Mouse (Mus musculus) frontal cortex, postnatal 25 days (tissue): ENCODE data around the gene Anks3.

Experiments used
- DNase-seq, 2 experiments: peaks; one replicate each; pipeline ENCODE4 v3.0.0; 2022; ENCODE audit warnings: low spot score in 2 of 2

Gene Anks3

DNA sequence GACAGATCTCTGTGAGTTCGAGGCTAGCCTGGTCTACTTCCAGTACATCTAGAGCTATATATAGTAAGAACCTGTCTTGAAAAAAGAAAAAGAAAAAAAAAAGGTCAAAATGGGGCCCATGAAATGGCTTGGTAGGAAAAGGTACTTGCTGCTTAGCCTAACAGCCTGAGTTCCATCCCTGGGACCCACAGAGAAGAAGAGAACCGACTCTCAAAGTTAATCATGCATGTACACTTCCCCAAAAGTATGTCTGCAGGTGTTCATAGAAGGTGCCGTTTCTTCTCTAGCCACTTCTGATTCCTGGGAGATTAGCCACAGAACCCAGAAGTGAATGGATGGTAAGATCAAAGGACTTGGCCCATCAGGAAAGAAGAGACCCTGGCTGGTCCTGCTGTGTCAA is 4.4 kb upstream of the Anks3 start:
- no peak for DNase-seq

DNA sequence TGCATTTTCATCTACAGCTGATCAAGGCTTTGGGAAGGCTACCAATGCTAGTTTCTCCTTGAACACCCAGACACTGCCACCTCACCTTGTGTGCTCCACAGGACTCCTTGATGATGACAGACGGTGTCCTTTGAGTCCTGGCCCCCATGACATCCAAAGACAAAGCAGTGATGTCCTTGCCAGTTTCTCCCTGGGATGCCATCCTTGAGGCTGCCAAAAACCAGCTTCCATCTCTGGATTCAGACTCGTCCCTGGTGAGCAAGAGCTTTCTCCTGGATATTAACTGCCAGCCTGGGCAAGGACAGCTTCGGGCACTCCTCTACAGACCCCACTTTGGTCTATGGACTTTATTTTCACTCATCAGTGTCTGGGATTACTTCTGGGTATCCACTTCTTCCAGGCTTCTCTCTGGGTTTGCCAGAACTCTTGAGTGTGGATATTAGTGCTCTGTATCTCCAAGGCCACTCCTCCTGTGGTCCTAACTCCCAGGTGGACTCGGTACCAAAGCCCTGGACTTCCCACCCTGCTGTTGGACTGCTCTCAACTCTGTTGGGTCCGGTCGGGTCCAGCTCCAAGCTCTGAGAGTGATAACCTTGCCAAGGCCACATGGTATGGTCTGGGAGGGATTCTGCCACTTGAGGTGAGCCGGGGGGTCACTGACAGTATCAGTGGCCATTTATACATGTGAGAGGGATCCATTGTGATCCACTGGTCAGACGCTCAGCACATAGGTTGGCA is 1.6 kb upstream of the Anks3 start:
- DNase-seq = no peak

DNA sequence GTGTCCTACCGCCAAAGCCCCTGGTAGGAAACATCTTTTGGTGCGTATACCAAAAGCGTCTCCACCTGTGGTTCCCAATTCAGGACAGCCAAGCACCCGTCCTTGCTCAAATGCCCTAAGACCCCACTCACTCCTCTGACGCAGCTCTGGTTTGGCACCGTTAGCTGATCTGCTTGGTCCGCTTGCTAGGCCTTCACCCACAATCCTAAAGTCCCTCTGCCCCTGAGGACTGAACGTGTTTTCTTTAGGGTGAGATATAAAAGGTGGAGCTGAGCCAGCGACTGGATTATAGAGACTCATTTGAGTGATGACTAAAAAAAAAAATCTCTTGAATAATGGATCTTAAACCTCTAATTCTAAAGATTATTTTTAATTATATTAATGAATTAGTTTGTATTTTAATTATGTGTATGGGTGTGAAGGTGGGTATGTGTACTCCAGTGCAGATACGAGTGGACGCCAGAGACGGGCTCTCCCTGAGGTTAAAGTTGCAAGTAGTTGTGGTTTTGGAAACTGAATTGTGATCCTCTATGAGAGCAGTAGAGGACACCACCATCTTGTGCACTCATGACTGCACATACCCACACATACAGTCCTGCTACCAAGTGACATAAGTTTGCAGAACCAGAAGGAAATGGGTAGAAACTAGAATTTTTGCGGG is 856 bp upstream of the Anks3 start:
- no peak for DNase-seq

DNA sequence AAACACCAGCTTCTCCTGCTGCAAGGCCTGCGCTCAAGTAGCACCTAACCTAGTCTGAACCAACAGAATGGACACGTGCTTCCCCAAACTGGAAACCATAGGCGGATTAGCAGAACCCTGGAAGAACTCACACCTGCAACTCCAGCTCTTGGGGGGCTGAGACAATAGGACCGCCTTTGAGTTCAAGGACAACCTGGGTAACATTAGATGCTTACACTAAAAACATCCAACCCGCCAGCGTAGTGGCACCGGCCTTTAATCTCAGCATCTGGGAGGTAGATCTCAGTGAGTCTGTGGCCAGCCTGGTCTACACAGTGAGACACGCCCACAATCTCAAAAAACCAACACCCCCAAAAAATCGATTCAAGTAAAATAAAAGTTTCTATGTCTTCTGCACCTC is 659 bp downstream of the Anks3 start:
- no peak for DNase-seq

DNA sequence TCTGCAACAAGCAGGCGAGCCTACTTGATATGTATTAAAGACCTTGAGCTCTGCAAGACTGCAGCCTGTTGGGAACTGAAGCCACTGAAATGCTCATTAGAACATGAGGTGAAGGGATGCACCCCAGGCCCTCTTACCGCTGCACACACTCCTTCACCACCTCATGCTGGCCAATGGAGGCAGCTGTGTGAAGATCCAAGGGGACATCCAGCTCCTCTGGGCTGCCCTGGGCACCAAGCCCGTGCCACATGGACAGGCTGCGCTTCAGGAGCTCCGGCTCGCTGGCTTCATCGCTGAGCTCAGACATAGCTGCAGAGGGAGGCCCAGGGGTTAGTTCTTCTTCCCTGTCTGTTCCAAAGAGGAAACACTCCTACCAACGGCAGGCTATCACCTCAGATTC is 3.7 kb downstream of the Anks3 start:
- no peak for DNase-seq

DNA sequence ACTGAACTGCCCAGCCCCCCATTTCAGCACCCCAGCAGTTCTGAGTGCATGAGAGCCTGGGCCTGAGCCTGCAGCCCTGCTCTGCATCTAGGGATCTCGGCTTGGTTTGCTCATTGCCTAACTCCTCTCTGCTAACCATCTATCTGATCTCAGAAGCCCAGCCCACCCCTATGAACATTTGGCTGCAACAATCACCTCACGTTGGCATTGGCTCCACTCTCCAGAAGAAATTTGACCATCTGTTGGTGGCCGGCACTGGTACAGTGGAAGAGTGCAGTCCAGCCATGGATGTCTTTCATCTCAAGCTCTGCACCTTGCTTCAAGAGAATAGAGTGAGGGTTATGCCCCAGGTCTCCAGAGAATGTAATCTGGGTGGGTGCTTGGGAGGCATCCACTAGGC is 6.6 kb downstream of the Anks3 start:
- DNase-seq = no peak

DNA sequence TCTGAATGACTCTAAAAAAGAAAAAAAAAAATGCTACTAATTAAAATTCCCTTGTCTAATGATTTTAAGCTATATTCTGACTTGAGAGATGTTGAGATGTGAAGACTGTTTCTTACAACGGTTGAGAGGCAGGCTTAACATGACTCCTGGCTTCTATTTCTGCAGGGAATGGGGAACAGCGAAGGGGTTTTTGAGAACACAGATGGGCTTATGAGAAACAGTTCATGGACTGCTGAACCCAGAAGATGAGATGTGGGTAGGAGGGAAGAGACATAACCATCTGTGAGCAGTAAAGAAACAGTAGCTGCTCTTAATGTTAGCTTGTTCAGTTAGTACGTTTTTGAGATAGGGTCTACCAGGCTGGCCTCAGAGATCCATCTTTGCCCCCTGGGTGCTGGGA is 7.4 kb downstream of the Anks3 start:
- no peak for DNase-seq

DNA sequence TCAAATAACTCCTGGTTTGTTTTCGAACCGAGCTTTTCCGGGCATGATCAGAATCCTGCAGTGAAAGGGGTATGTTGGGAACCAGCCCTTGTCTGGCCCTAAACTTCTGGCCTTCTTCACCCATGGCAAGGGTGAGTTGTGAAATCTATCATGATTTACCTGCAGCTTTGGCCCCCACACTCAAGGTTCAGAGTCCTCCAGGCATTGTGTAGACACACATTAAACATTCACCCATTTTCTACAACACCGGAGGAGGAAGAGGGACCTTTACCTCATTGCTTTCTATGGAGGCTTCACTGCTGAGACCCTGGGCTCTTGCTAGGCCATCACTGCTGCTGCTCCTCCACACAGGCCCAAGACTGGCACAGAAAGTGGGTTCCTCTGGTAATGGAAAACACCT is 16.6 kb downstream of the Anks3 start:
- no peak for DNase-seq

DNA sequence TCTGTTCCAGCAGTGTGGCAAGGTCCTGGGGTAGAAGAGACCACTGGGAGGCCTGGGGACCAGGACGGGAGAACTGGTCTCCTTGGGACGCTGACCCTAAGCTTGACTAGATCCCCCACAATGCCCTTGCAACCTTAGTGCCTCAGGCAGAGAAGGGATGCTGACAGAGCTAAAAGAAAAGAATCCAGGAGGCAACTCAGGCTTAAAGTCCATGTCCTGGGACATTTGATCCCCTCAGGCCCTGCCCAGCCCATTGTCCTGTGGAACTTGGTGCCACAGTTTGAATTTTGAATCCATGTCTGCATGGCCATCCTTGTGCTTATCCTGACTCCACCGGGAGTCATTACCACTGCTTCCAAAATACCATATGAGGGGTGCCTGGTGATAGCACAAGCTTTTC is 17.9 kb downstream of the Anks3 start:
- no peak for DNase-seq

DNA sequence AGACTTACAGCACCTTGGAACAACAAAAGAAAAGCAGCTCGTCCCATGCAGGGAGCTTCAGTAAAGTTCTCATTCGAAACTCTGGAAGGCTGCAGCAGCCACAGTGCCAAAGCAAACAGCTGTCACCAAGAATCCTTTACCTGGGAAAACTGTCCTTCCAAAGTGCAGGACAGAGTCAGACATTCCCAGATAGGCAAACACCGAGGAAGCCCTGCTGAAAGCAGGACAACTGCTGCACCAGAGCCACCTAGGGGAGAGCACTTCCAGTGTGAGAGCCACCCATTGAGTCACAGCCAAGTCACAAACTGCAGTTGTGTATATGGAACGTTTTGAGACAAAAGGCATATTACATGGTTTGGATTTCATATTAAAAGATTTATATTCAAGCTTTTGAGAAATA is 18.6 kb downstream of the Anks3 start:
- DNase-seq = no peak

DNA sequence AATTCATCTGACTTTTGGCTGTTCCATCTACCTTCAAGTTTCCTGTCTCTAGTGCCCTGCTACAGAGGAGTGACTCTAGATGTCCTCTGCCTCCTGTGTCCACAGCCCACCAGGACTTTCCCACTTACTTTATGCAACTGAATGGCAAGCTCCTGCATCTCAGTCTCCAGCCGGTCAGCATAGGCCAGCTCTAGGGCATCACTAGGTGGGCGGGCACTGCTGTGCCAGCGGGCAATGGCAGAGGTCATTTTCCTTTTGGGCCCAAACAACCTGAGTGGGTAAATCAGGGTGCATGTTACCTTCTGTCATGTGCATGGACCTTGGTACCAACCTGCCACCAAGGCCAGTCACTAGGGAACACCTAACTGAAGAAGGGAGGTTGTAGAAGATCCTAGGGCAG is 20.6 kb downstream of the Anks3 start:
- no peak for DNase-seq

DNA sequence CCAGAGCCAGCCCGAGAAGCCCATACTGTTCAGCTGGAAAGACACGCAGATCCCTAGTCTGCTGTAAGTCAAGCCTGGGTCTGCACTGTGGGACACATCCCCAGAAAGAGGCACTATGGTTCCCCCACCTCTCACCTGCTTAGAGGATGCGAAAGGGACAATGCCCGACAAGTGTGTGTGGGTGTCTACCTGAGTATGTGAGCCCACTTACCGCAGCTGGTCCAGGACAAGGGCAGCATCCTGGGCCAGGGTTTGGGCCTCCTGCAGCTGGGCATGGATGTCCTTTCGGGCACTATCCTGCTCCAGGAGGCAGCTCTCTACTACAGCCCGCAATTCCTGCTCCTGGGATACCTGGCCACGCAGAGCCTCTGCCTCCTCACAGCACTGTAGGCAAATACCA is 21.1 kb downstream of the Anks3 start:
- no peak for DNase-seq

DNA sequence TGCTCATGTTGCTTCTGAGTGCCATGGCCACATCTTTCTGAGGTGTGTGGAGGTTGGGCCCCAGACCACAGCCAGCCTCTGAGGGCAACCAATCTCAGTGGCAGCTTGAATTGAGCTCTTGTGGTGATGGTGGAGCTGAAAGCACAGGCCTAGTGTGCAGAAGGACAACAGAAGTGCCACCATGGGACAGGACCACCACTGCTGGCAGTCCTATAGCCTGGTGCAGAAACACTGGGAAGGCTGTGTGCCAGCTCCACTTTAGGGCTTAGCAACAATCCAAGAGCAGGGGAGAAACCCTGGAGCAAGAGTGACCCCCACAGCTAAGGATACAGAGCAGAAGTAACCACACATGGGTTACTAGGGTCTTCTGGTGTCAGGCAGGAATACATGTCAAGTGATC is 23.0 kb downstream of the Anks3 start:
- DNase-seq = no peak

DNA sequence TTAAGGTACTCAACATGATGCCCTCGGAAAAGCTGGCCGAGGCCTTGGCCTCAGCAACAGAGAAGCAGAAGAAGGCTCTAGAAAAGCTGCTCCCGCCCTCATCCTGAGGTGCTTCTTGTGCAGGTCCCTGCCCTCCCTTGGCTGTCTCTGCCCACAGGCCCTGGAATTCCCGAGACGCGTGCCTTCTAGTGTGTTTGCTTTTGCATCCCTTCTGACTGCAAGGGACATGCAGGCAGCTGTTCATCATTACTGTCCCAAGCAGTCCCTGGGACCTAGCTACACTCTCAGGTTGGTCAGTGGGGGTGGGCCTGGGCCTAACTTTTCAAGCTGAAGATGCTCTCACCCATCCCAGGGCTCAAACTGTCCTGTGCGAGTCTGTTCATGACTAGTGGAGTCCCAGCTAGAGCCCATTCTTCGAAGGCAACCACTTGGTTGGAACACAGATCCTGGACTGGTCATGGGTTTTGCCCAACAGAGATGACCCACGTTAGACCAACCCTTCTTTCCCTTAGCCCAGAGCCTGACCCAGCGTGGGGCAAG is 23.6 kb downstream of the Anks3 start:
- no peak for DNase-seq

DNA sequence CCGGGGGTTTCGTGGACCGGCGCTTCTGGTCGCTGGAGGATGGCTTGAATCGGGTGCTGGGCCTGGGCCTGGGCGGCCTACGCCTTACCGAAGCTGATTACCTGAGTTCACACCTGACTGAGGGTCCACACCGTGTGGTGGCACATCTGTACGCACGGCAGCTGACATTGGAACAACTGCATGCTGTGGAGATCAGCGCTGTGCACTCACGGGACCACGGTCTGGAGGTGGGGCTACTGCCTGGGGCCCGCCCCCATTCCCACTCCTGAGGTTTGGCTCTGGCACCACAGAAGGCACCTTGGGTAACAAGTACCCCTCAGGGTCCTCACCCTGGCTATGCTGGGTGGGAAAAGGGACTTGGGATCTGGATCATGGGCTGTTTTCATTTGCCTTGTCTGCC is 24.6 kb downstream of the Anks3 start:
- DNase-seq = peak in 1 of 2 experiments; percentile 36

DNA sequence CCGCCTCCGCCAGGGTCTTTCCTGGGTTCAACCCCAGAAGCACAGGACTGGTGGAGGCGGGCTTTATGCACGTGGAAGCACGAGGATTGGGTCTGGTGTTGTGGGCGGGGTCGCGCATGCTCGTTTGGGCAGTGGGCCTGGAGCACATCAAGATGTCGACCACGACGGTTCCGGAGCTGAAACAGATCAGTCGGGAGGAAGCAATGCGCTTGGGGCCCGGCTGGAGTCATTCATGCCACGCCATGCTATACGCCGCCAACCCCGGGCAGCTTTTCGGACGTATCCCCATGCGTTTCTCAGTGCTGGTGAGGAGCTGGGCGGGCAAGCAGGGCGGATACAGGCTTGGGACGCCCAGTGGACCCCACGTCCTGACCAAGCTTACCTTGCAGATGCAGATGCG is 25.0 kb downstream of the Anks3 start:
- peak; percentile 94 for DNase-seq

DNA sequence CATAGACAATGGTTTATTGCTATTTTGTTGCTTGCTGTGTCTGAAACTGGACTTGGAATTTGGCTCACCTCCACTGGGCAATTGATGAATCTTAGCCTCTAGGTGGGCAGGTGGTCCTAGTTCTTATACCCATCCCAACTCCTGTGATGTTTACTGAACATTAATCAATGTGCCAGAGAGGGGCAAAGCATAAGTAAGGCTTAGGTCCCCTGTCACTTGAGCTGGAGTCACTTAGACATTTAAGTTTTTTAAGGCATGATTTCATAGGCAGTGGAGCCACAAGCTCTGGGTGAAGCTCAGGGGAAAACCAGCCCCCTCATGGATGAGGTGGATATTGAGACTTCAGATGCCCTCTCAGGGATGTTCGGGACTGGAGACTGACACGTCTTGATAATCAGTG is 25.5 kb downstream of the Anks3 start, which contains the start of gene Nudt16l1:
Nudt16l1 (plus strand) TSS at position 301 of the 400 bp plus-strand sequence.
- DNase-seq = no peak

DNA sequence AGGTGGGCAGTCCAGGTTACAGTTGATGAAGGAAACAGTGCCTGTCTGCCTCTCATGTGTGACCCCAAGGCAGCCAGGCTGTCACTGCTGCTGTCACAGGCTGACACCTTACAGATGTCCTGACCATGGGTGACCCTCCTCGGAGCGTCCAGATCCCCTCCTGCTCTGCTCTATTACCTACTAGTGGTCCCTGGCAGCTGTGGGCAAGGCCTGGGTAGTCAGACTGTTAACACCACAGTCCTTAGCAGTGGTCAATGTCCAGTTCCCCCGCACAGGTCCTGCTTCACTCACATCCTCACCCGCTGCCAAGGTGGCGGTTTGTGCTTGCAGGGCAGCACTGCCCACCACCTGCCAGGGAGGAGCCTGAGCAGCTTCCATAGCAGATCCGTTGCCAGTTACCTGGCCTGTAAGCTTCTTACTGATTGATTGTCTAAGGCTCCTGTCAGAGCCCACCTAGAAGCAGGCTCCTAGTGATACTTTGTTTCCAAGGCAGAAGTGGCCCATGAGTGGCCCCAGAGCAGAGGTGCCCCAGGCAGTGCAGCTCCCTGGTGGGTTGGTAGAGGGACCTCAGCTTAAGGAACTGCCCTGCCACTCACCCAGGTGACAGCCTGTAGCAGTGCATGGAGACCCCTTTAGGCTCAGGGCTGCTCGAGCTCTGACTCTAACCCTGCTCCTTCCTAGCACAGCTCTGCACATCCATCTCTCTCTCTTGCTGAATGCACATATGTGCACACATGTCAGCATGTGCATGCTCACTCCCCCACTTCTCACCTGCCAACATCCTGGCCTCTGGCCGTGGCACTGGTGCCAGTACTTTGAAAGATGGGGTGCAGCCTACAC is 26.4 kb downstream of the Anks3 start:
- no peak for DNase-seq

DNA sequence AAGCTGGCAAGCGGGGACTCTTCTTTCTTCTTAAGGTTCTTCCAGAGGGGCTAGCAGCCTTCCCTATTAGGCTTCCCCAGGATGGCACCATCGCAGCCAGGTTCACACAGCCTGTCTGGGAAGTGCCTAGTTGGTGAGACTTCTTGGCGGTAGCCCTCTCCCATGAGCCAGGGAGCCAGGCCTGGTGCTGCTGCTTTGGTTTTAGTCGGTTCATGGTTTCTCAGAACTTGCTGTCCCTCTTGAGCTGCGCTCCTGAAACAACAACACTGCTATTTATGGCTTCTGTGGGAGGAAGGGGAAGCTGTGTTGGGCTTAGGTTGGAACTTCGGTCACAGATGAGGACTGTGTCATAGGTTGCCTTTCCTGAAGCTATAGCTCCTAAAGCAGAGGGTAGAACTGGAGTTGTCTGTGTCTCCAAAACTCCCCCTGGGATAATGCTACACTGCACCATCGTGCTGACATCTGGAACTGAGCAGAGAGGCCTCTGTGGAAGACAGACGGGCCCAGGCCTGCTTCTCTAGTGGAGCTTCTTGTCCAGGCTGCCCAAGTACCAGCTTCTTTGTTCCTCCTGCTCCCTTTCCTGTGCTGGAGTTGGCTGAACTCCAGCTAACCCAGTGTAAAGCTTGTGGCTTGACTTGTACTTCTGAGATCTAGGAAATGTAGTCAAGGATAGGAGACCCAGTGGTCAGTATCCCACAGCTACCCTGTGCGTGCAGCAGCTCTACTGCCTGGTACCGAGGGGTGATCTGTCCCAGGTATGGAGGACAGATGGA is 27.9 kb downstream of the Anks3 start:
- no peak for DNase-seq

DNA sequence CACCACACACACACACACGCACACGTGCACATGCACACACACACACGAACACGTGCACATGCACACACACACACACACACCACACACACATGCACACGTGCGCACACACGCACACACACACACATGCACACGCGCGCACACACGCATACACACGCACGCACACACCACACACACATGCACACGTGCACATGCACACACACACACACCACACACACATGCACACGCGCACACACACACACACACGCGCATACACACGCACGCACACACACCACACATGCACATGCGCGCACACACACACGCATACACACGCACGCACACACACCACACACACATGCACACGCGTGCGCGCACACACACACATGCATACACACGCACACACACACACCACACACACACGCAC is 28.6 kb downstream of the Anks3 start:
- no peak for DNase-seq

DNA sequence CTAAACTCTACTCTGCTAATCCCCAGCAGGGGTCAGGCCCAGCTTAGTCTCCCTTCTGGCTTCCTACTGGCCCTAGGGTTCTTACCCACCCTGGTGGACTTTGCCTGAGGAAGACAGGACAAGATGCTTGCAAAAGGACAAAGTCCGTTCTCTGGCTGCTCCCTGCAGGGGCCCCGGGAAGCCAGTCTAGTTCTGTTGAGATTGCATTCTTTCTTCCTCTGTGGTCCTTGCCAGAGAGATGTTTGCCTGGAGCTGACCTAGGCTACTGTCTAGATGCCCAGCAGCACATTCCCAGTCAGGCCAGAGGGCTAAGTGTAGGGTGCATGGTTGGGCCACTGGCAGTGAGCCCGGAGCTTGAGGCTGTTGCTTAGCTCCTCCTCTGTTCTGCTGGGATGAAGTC is 31.6 kb downstream of the Anks3 start:
- no peak for DNase-seq

DNA sequence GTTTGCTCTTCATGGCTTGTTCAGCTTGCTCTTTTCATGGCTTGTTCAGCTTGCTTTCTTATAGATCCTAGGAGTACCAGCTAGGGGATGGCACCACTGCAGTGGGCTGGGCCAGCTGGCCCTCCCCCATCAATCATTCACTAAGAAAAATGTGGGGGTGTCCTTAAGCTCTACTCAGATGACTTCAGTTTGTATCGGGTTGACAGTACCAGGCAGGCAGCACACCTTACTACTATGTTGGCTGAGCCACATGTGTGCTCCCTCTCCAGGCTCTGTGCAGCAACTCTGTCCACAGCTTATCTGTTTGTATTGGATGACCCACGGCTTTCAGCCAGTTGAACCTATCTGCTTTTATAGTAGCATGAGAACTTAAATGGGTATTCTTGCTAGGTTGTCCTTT is 35.5 kb downstream of the Anks3 start:
- no peak for DNase-seq
